Mouse (Mus musculus): ENCODE data around the gene Trim2.

GRCm38 (mm10) chr3:84350311-84350710 lies 43.6 kb upstream of the Trim2 start:
- TF ChIP-seq POLR2A (IDR thresholded peaks at IDR 0.05; ENCODE audit: control insufficient read depth, low read depth, low read length) = no peak
- TF ChIP-seq CTCF (IDR thresholded peaks at IDR 0.05; ENCODE audit: control insufficient read depth, insufficient read depth, insufficient replicate concordance, low read depth, low read length) = no peak

Data from testis, adult 2 months (tissue).